Mouse (Mus musculus) liver, postnatal 0 days (tissue): ENCODE measurements around the gene Dhx30.

ENCODE experiments used
- CTCF ChIP-seq: sonication (generic); IDR thresholded peaks from 2 replicates; pipeline ENCODE4 v1.5.1; 2016; ENCODE audit warnings: antibody characterized with exemption, low read depth
- EP300 ChIP-seq: IDR thresholded peaks from 2 replicates; pipeline ENCODE4 v1.6.1; 2016; ENCODE audit warnings: antibody characterized with exemption, low read depth, mild to moderate bottlenecking

GRCm38 (mm10) chr9:110121424-110121823, 3.8 kb upstream of the Dhx30 start:
- TF ChIP-seq CTCF (no peak), EP300 (no peak)
